Mouse (Mus musculus): ENCODE measurements around the gene Pdcd6ip.

DNA sequence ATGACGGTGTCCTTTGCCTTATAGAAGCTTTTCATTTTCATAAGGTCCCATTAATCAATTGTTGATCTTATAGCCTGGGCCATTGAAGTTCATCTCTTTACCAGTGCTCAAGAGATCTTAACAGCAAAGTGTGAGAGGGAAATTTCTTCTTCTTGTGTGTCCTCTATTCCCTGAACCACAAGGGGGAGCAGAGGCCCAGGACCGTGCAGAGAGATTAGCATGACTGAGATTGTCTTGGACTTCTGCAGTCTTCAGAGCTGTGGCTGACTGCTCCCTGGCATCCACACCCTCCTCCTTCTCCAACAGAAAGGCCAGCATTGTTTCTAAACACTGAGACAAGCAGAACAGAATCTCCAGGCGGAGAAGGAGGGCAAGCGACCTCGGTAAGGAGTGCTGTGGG is 11.0 kb upstream of the Pdcd6ip start:
- TF ChIP-seq CTCF (IDR thresholded peaks at IDR 0.05; ENCODE audit: low read depth, low read length), result no peak
- TF ChIP-seq TAL1 (conservative IDR thresholded peaks at IDR 0.05; ENCODE audit: low read depth, low read length), result no peak
- TF ChIP-seq POLR2AphosphoS5 (IDR thresholded peaks at IDR 0.05; ENCODE audit: insufficient replicate concordance, low read depth, low read length), result no peak
- TF ChIP-seq GATA1 (IDR thresholded peaks at IDR 0.05; ENCODE audit: borderline replicate concordance, low read length), result no peak
- no peak for TF ChIP-seq GATA2 (IDR thresholded peaks at IDR 0.05; ENCODE audit: borderline replicate concordance, low read depth, low read length)
